Mouse (Mus musculus): Measurements from ENCODE around the gene Fastk. TPM values are rescaled to one million over a fixed set of nuclear protein-coding genes. Genes with fewer than 3 reads are reported as not detected.

Fastk gene
- polyA plus RNA-seq, 1 experiment from 2014 or later = 122 TPM

- ATAC-seq (ENCODE audit: insufficient number of reproducible peaks, insufficient read depth, low FRiP score, low TSS enrichment) = no peak
- H3K9ac ChIP-seq = no peak overlapping the region
- 89% methylated on average over 10 of the region's 10 CpGs for WGBS
- no peak overlapping the region for H3K4me3 ChIP-seq
- H3K4me2 ChIP-seq (replicated peaks) = no peak overlapping the region
- H3K9me3 ChIP-seq = no peaks in the 10 kb centered on the region
- H3K27ac ChIP-seq = no peak overlapping the region
- H3K4me1 ChIP-seq = peaks cover 25% of the 10 kb centered on the region
- H3K36me3 ChIP-seq = peaks cover 37% of the 10 kb centered on the region
- H3K27me3 ChIP-seq = no peaks in the 10 kb centered on the region
These were observed 27.5 kb downstream of the Fastk start for GRCm38 (mm10) chr5:24417587-24417986.

- no peak overlapping the region for H3K27ac ChIP-seq
- H3K4me1 ChIP-seq = peaks cover 20% of the 10 kb centered on the region
- H3K9ac ChIP-seq = no peak overlapping the region
- H3K4me3 ChIP-seq = no peak overlapping the region
- ATAC-seq (ENCODE audit: insufficient number of reproducible peaks, insufficient read depth, low FRiP score, low TSS enrichment) = peak; percentile 61
- no peak overlapping the region for H3K4me2 ChIP-seq (replicated peaks)
- no peaks in the 10 kb centered on the region for H3K27me3 ChIP-seq
- no peaks in the 10 kb centered on the region for H3K9me3 ChIP-seq
- 1% methylated on average over 21 of the region's 21 CpGs for WGBS
- peaks cover 36% of the 10 kb centered on the region for H3K36me3 ChIP-seq
These were observed 28.8 kb downstream of the Fastk start for GRCm38 (mm10) chr5:24416222-24416736.

GRCm38 (mm10) chr5:24413938-24414337 lies 31.1 kb downstream of the Fastk start:
- ATAC-seq (ENCODE audit: insufficient number of reproducible peaks, insufficient read depth, low FRiP score, low TSS enrichment) = 0 out of 2 replicates have a peak, but pooled peaks have one; percentile 17
- H3K9ac ChIP-seq = no peak overlapping the region
- peaks cover 14% of the 10 kb centered on the region for H3K36me3 ChIP-seq
- H3K4me1 ChIP-seq = peaks cover 20% of the 10 kb centered on the region
- H3K4me3 ChIP-seq = 0 out of 2 replicates have a peak overlapping the region, but pooled peaks have one; percentile 10
- no peaks in the 10 kb centered on the region for H3K9me3 ChIP-seq
- no peaks in the 10 kb centered on the region for H3K27me3 ChIP-seq
- H3K4me2 ChIP-seq (replicated peaks) = peak overlapping the region; percentile 32
- 79% methylated on average over 13 of the region's 13 CpGs for WGBS
- no peak overlapping the region for H3K27ac ChIP-seq

GRCm38 (mm10) chr5:24413042-24413693 lies 31.9 kb downstream of the Fastk start, which contains the start of gene Asic3:
TSS of gene Asic3 (plus strand) at chr5:24413392.
- Histone ChIP-seq H3K27ac (peak within 1 kb of the TSS; percentile 69), H3K27me3 (no peaks in the 10 kb centered on the region), H3K36me3 (peaks cover 8% of the 10 kb centered on the region), H3K4me1 (peaks cover 20% of the 10 kb centered on the region), H3K4me3 (0 out of 2 replicates have a peak within 1 kb of the TSS, but pooled peaks have one; percentile 10), H3K4me2 (replicated peaks) (peak within 1 kb of the TSS; percentile 32), H3K9ac (no peak within 1 kb of the TSS; the same call in 1 of the 2 replicates), H3K9me3 (no peaks in the 10 kb centered on the region)
- WGBS = 31% methylated on average over 11 of the region's 11 CpGs
- no peak for ATAC-seq (ENCODE audit: insufficient number of reproducible peaks, insufficient read depth, low FRiP score, low TSS enrichment)

- Histone ChIP-seq H3K4me1 (peaks cover 20% of the 10 kb centered on the region), H3K36me3 (peaks cover 9% of the 10 kb centered on the region; the same call in 1 of the 2 replicates), H3K27ac (no peak overlapping the region), H3K27me3 (no peaks in the 10 kb centered on the region), H3K9me3 (no peaks in the 10 kb centered on the region), H3K4me2 (replicated peaks) (no peak overlapping the region), H3K9ac (no peak overlapping the region), H3K4me3 (no peak overlapping the region)
- no peak for ATAC-seq (ENCODE audit: insufficient number of reproducible peaks, insufficient read depth, low FRiP score, low TSS enrichment)
- 88% methylated on average over 2 of the region's 2 CpGs for WGBS
These were observed 33.0 kb downstream of the Fastk start for GRCm38 (mm10) chr5:24412063-24412462.

- Histone ChIP-seq H3K9me3 (no peaks in the 10 kb centered on the region), H3K9ac (no peak overlapping the region), H3K27me3 (no peaks in the 10 kb centered on the region), H3K36me3 (peaks cover 26% of the 10 kb centered on the region), H3K4me3 (no peak overlapping the region), H3K27ac (no peak overlapping the region), H3K4me2 (replicated peaks) (no peak overlapping the region), H3K4me1 (peaks cover 15% of the 10 kb centered on the region)
- WGBS = 75% methylated on average over 2 of the region's 2 CpGs
- ATAC-seq (ENCODE audit: insufficient number of reproducible peaks, insufficient read depth, low FRiP score, low TSS enrichment) = no peak
These were observed 35.6 kb downstream of the Fastk start for GRCm38 (mm10) chr5:24409466-24409865.

GRCm38 (mm10) chr5:24408651-24409050 lies 36.4 kb downstream of the Fastk start:
- Histone ChIP-seq H3K27me3 (no peaks in the 10 kb centered on the region), H3K4me2 (replicated peaks) (no peak overlapping the region), H3K36me3 (peaks cover 28% of the 10 kb centered on the region), H3K4me1 (peaks cover 11% of the 10 kb centered on the region), H3K9me3 (no peaks in the 10 kb centered on the region), H3K27ac (no peak overlapping the region), H3K9ac (no peak overlapping the region), H3K4me3 (no peak overlapping the region)
- ATAC-seq (ENCODE audit: insufficient number of reproducible peaks, insufficient read depth, low FRiP score, low TSS enrichment) = no peak
- 93% methylated on average over 13 of the region's 13 CpGs for WGBS

- H3K27ac ChIP-seq = no peak overlapping the region
- no peak for ATAC-seq (ENCODE audit: insufficient number of reproducible peaks, insufficient read depth, low FRiP score, low TSS enrichment)
- no peaks in the 10 kb centered on the region for H3K4me1 ChIP-seq
- no peaks in the 10 kb centered on the region for H3K9me3 ChIP-seq
- H3K36me3 ChIP-seq = peaks cover 42% of the 10 kb centered on the region
- H3K4me2 ChIP-seq (replicated peaks) = no peak overlapping the region
- H3K9ac ChIP-seq = no peak overlapping the region
- no peaks in the 10 kb centered on the region for H3K27me3 ChIP-seq
- 78% methylated on average over 3 of the region's 3 CpGs for WGBS
- H3K4me3 ChIP-seq = no peak overlapping the region
These were observed 39.7 kb downstream of the Fastk start for GRCm38 (mm10) chr5:24405389-24405876.

GRCm38 (mm10) chr5:24404594-24405360 lies 40.3 kb downstream of the Fastk start:
- H3K36me3 ChIP-seq = peaks cover 45% of the 10 kb centered on the region
- 82% methylated on average over 6 of the region's 6 CpGs for WGBS

GRCm38 (mm10) chr5:24401969-24402368 lies 43.1 kb downstream of the Fastk start:
- H3K4me2 ChIP-seq (replicated peaks) = no peak overlapping the region
- no peak overlapping the region for H3K9ac ChIP-seq
- ATAC-seq (ENCODE audit: insufficient number of reproducible peaks, insufficient read depth, low FRiP score, low TSS enrichment) = no peak
- no peak overlapping the region for H3K4me3 ChIP-seq
- no peak overlapping the region for H3K27ac ChIP-seq
- peaks cover 35% of the 10 kb centered on the region for H3K36me3 ChIP-seq
- H3K9me3 ChIP-seq = no peaks in the 10 kb centered on the region
- H3K27me3 ChIP-seq = no peaks in the 10 kb centered on the region
- H3K4me1 ChIP-seq = no peaks in the 10 kb centered on the region
- 85% methylated on average over 9 of the region's 9 CpGs for WGBS

More at GRCm38 (mm10) chr5:24404594-24405360, 40.3 kb downstream of the Fastk start:
- Histone ChIP-seq H3K27me3 (no peaks in the 10 kb centered on the region), H3K27ac (no peak overlapping the region), H3K4me2 (replicated peaks) (no peak overlapping the region), H3K9ac (no peak overlapping the region), H3K4me1 (no peaks in the 10 kb centered on the region), H3K4me3 (no peak overlapping the region), H3K9me3 (no peaks in the 10 kb centered on the region)
- ATAC-seq (ENCODE audit: insufficient number of reproducible peaks, insufficient read depth, low FRiP score, low TSS enrichment) = no peak

- no peaks in the 10 kb centered on the region for H3K9me3 ChIP-seq
- H3K36me3 ChIP-seq = peaks cover 29% of the 10 kb centered on the region; the same call in 1 of the 2 replicates
- 86% methylated on average over 5 of the region's 5 CpGs for WGBS
- no peak overlapping the region for H3K4me2 ChIP-seq (replicated peaks)
- ATAC-seq (ENCODE audit: insufficient number of reproducible peaks, insufficient read depth, low FRiP score, low TSS enrichment) = no peak
- H3K27ac ChIP-seq = no peak overlapping the region
- H3K4me1 ChIP-seq = no peaks in the 10 kb centered on the region
- no peak overlapping the region for H3K9ac ChIP-seq
- no peaks in the 10 kb centered on the region for H3K27me3 ChIP-seq
- H3K4me3 ChIP-seq = no peak overlapping the region
These were observed 44.0 kb downstream of the Fastk start for GRCm38 (mm10) chr5:24400911-24401605.
